Mouse (Mus musculus) forebrain, embryonic 11.5 days (tissue): ENCODE measurements around the gene Mapk1ip1l. TPM values are rescaled to one million over a fixed set of nuclear protein-coding genes. Genes with fewer than 3 reads are reported as not detected.

Experiments
- ATAC-seq: fragments of 200-750 bp; cut with Nextera tagmentation; replicated peaks from 2 replicates; pipeline ENCODE4 v1.8.0; 2017; ENCODE audit warnings: moderate TSS enrichment; ENCODE audit not compliant: low FRiP score
- DNase-seq: peaks from one replicate; pipeline ENCODE4 v3.0.0-alpha.2; 2017; ENCODE audit warnings: low spot score
- H3K27ac ChIP-seq: fragments of 300-500 bp; sonication (generic); 2 replicates; pipeline ENCODE4 v1.5.1; 2014; ENCODE audit warnings: low read depth, low read length
- H3K27me3 ChIP-seq: fragments of 300-500 bp; sonication (generic); 2 replicates; pipeline ENCODE4 v1.6.1; 2014; ENCODE audit warnings: mild to moderate bottlenecking, low read length, mixed read lengths; ENCODE audit not compliant: control insufficient read depth, insufficient read depth
- H3K36me3 ChIP-seq: fragments of 300-500 bp; sonication (generic); 2 replicates; pipeline ENCODE4 v1.6.1; 2014; ENCODE audit warnings: mild to moderate bottlenecking, low read length, moderate library complexity, mixed read lengths; ENCODE audit not compliant: control insufficient read depth, insufficient read depth
- H3K4me1 ChIP-seq: fragments of 300-500 bp; sonication (generic); replicated peaks from 2 replicates; pipeline ENCODE4 v1.6.1; 2014; ENCODE audit warnings: low read length, mixed read lengths; ENCODE audit not compliant: control insufficient read depth, insufficient read depth
- H3K4me2 ChIP-seq: fragments of 300-500 bp; sonication (generic); 2 replicates; pipeline ENCODE4 v1.6.1; 2014; ENCODE audit warnings: low read depth, mild to moderate bottlenecking, low read length, moderate library complexity, mixed read lengths; ENCODE audit not compliant: severe bottlenecking
- H3K4me3 ChIP-seq: fragments of 300-500 bp; sonication (generic); 2 replicates; pipeline ENCODE4 v1.5.1; 2014; ENCODE audit warnings: low read depth, low read length
- H3K9ac ChIP-seq: fragments of 300-500 bp; sonication (generic); 2 replicates; pipeline ENCODE4 v1.6.1; 2014; ENCODE audit warnings: low read length
- H3K9me3 ChIP-seq: fragments of 300-500 bp; sonication (generic); 2 replicates; pipeline ENCODE4 v1.6.1; 2016; ENCODE audit warnings: low read length, mixed read lengths; ENCODE audit not compliant: control insufficient read depth
- WGBS: fragments of 180-500 bp; shearing (Covaris S2); extraction: QIAGEN DNeasy Blood & Tissue Kit; methylation state at CpG from one replicate; pipeline ENCODE4 v1.1.7; 2014; 5-methylcytosine and 5-hydroxymethylcytosine counted together
- polyA plus RNA-seq: library from polyadenylated mRNA; unstranded; fragments of >200 nt; fragmentation: Nextera tagmentation; extraction: Ambion mirVana; gene quantifications from 2 replicates; pipeline ENCODE4 v1.2.1, GENCODE M21; 2014

Mapk1ip1l gene
- polyA plus RNA-seq, 1 experiment from 2014 or later: 122 TPM

- 3% methylated on average over 22 of the region's 22 CpGs for WGBS
- peak overlapping the region; percentile 78 for H3K4me2 ChIP-seq
- peaks cover 5% of the 10 kb centered on the region; the same call in 1 of the 2 replicates for H3K4me1 ChIP-seq
- H3K36me3 ChIP-seq: peaks cover 2% of the 10 kb centered on the region; the same call in 1 of the 2 replicates
- peak overlapping the region; percentile 52 for H3K4me3 ChIP-seq
- ATAC-seq (peak; percentile 6; the same call in 1 of the 2 replicates), DNase-seq (no peak)
- H3K27me3 ChIP-seq: no peaks in the 10 kb centered on the region
- H3K9ac ChIP-seq: peak overlapping the region; percentile 67
- peak overlapping the region; percentile 73 for H3K27ac ChIP-seq
- H3K9me3 ChIP-seq: no peaks in the 10 kb centered on the region
These were observed 21.9 kb upstream of the Mapk1ip1l start for GRCm38 (mm10) chr14:47276036-47276603.

DNA sequence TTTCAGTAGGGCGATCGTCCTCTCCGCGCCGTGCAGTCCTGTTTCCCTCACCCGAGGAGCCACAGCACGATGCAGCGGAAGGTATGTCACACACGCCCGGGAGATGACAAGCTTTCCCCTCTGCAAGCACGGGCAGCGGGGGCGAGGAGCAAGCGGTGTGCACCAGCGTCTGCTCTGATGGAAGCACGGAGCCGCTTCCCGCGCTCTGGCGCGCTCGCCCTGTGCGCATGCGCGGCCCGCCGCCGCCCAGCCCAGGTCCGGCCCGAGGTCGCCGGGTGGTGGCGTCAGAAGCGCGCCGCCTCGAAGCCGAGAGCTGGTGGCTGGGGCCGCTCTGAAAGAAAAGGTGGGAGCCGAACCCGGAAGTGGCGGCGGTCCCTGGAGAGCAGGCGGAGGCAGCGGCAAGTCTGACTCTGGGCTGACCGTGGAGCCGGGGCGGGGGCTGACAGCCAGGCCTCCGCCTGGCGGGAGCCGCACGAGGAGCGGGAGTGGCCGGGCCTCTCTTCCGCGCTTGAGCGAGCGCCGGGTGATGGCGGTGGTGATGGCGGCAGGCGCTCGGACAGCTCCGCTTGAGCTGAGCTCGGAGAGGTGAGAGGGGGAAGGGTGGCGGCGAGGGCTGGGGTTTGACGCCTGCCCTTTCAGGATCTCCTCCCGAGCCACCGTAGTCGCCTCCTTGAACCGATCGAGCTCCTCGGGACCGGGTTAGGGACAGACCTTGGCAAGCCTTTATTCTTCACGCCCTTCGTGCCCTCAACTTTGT is 21.3 kb upstream of the Mapk1ip1l start, which contains the start of the genes Wdhd1 and Socs4:
TSS of gene Wdhd1 (minus strand) at position 221 of the 757 bp plus-strand sequence.
TSS of gene Socs4 (plus strand) at position 295 of the 757 bp plus-strand sequence.
- Histone ChIP-seq H3K36me3 (no peaks in the 10 kb centered on the region; the same call in 1 of the 2 replicates), H3K27ac (peak within 1 kb of the TSS; percentile 73), H3K27me3 (no peaks in the 10 kb centered on the region), H3K9ac (peak within 1 kb of the TSS; percentile 67), H3K4me2 (peak within 1 kb of the TSS; percentile 78), H3K9me3 (no peaks in the 10 kb centered on the region), H3K4me1 (peaks cover 5% of the 10 kb centered on the region; the same call in 1 of the 2 replicates), H3K4me3 (peak within 1 kb of the TSS; percentile 52)
- peak; percentile 97 for ATAC-seq
- DNase-seq: peak; percentile 96
- WGBS: 0% methylated on average over 71 of the region's 77 CpGs

DNA sequence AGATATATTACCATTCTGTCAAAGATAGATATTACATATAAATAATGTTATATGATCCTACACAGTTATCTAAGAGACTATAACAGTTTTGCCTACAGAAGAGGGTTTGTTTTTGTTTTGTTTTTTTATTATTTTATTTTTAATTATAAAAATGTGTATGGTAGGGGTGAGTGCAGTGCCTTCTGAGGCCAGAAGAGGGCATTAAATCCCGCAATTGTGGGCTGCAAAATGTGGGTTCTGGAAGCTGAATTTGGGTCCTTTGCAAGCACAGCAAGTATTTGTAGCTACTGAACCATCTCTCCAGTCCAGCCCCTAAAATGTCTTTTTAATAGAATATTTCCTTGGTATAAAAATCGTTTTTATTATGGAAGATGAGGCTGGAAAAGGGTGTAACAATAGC is 19.0 kb upstream of the Mapk1ip1l start:
- no peak overlapping the region for H3K27ac ChIP-seq
- WGBS: 79% methylated on average over 2 of the region's 2 CpGs
- no peak for DNase-seq
- no peaks in the 10 kb centered on the region for H3K27me3 ChIP-seq
- H3K4me3 ChIP-seq: no peak overlapping the region
- no peaks in the 10 kb centered on the region for H3K9me3 ChIP-seq
- peaks cover 5% of the 10 kb centered on the region; the same call in 1 of the 2 replicates for H3K4me1 ChIP-seq
- no peak overlapping the region for H3K4me2 ChIP-seq
- no peak overlapping the region for H3K9ac ChIP-seq
- H3K36me3 ChIP-seq: no peaks in the 10 kb centered on the region
- ATAC-seq: no peak

DNA sequence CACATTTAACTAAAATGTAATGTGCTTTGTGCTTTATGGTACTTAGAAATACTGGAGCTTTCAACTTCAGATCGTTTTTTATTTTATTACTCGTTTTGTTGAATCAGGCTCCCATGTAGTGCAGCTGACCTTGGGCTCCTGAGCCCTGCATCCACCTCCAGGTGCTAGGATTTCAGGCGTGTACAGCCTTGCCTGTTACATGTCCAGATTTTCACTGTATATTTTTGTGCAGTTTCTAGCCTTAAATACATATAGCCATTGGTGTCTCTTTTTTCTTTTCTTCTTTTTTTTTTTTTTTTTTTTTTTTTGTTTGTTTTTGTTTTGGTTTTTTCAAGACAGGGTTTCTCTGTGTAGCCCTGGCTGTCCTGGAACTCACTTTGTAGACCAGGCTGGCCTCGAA is 16.5 kb upstream of the Mapk1ip1l start:
- no peaks in the 10 kb centered on the region for H3K27me3 ChIP-seq
- H3K9me3 ChIP-seq: no peaks in the 10 kb centered on the region
- H3K4me1 ChIP-seq: no peaks in the 10 kb centered on the region
- no peak overlapping the region for H3K9ac ChIP-seq
- DNase-seq (no peak), ATAC-seq (no peak)
- no peak overlapping the region for H3K27ac ChIP-seq
- H3K4me2 ChIP-seq: no peak overlapping the region
- H3K4me3 ChIP-seq: no peak overlapping the region
- H3K36me3 ChIP-seq: no peaks in the 10 kb centered on the region
- WGBS: 89% methylated on average over 4 of the region's 4 CpGs

GRCm38 (mm10) chr14:47283568-47283967 is 14.5 kb upstream of the Mapk1ip1l start:
- Histone ChIP-seq H3K4me3 (no peak overlapping the region), H3K36me3 (no peaks in the 10 kb centered on the region), H3K9ac (no peak overlapping the region), H3K27ac (no peak overlapping the region), H3K4me2 (no peak overlapping the region), H3K4me1 (no peaks in the 10 kb centered on the region), H3K27me3 (no peaks in the 10 kb centered on the region), H3K9me3 (no peaks in the 10 kb centered on the region)
- DNase-seq (no peak), ATAC-seq (no peak)
- WGBS: 92% methylated on average over 7 of the region's 7 CpGs

DNA sequence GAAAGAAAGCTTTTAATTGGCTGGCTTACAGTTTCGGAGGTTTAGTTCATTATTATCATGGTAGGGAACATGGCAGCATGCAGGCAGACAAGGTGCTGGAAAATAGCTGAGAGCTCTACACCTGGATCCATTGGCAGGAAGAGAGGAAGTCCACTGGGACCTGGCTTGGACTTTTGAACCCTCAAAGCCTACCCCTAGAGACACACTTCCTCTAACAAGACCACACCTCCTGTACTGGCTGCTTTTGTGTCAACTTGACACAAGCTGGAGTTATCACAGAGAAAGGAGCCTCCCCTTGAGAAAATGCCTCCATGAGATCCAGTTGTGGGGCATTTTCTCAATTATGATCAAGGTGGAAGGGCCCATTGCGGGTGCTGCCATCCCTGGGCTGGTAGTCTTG is 12.8 kb upstream of the Mapk1ip1l start:
- Histone ChIP-seq H3K36me3 (no peaks in the 10 kb centered on the region), H3K4me2 (no peak overlapping the region), H3K9ac (no peak overlapping the region), H3K4me3 (no peak overlapping the region), H3K4me1 (no peaks in the 10 kb centered on the region), H3K27ac (no peak overlapping the region), H3K9me3 (no peaks in the 10 kb centered on the region), H3K27me3 (no peaks in the 10 kb centered on the region)
- DNase-seq (no peak), ATAC-seq (no peak)
- WGBS: 94% methylated on average over 2 of the region's 2 CpGs

- H3K4me1 ChIP-seq: no peaks in the 10 kb centered on the region
- H3K9me3 ChIP-seq: no peaks in the 10 kb centered on the region
- DNase-seq (no peak), ATAC-seq (no peak)
- no peak overlapping the region for H3K4me3 ChIP-seq
- H3K9ac ChIP-seq: no peak overlapping the region
- H3K36me3 ChIP-seq: no peaks in the 10 kb centered on the region
- WGBS: 94% methylated on average over 1 of the region's 1 CpGs
- H3K27me3 ChIP-seq: no peaks in the 10 kb centered on the region
- no peak overlapping the region for H3K4me2 ChIP-seq
- no peak overlapping the region for H3K27ac ChIP-seq
These were observed 11.9 kb upstream of the Mapk1ip1l start for GRCm38 (mm10) chr14:47286215-47286614.

- no peaks in the 10 kb centered on the region for H3K36me3 ChIP-seq
- H3K4me2 ChIP-seq: no peak overlapping the region
- H3K4me1 ChIP-seq: no peaks in the 10 kb centered on the region
- no peak overlapping the region for H3K9ac ChIP-seq
- no peaks in the 10 kb centered on the region for H3K27me3 ChIP-seq
- DNase-seq: no peak
- no peaks in the 10 kb centered on the region for H3K9me3 ChIP-seq
- ATAC-seq: no peak
- WGBS: 80% methylated on average over 4 of the region's 5 CpGs
- no peak overlapping the region for H3K4me3 ChIP-seq
- no peak overlapping the region for H3K27ac ChIP-seq
These were observed 11.0 kb upstream of the Mapk1ip1l start for GRCm38 (mm10) chr14:47287021-47287420.
